Mouse (Mus musculus): ENCODE data around the gene Scml4.

The Scml4 gene

DNA sequence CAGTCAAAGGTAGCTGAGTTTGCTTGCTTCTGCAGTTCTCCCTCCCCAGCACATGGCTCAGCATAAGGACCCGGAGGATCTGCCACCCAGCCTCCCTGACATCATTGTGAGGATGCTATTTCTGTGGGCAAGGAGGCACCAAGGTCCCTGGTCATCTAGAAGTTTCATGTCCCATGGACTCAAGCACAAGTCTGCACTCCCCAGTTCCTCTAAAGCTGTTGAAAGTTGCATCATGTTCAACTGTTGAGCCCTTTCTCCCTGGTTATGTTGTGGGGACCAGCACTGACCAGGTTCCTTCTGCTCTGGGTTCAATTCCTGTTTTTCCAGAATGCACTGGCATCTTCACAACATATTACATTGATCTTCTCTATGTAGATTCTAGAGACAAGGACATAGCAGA is 42.9 kb downstream of the Scml4 start:
- DNase-seq (ENCODE audit: low spot score in 2 of 2), result no peak

DNA sequence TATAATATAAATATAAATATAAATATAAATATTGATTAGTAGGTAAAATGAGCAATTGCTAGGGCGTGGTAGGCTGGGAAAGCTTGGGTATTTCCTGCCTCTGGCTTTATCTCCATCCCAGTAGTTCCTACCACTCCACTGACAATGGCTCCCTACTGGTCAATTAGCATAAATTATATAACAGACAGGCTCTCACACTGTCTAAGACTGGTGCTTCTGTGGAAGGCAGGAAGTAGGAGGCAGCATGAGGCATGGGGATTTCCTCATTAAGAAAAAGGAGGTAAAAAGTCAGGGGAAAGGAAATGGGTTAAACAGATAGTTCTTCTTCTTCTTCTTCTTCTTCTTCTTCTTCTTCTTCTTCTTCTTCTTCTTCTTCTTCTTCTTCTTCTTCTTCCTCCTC is 48.4 kb downstream of the Scml4 start:
- no peak for DNase-seq (ENCODE audit: low spot score in 2 of 2)

DNA sequence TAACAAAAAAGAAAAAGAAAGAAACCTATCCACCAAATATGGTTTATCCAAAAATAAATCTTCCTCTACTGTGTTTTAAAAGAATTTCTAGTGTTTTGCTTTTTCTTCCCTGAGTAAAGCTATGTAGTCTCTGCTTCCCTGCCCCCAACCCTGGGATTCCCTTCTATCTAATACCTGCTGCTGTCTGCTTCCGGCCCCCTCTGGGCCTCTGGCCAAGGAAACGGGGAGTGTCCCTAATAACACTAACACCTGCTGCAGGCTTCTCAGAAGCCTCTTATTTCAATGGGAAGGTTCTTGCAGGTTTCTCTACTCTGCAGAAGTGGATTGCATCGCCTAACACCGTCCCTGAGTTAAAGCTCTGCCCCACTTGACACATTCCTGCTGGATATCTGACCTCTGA is 50.4 kb downstream of the Scml4 start:
- DNase-seq (ENCODE audit: low spot score in 2 of 2), result no peak

DNA sequence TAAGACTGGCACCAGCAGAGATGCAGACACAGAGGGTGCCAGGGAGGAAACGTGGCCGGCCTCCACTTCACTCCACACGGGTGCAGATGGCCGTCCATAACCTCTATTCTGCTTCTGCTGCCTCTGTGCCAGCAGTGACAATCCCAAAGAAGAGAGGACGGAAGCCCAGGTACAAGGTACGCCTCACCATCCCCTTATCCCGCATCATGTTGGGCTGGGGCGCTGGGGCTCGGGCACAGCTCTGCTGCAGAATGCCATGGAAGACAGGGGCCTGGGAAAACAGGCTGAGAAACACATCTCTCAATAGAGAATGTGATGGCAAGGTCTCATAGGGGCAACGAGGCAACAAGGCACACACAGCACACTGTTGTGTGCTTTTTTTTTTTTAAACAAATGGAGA is 51.9 kb downstream of the Scml4 start:
- DNase-seq (ENCODE audit: low spot score in 2 of 2), result no peak

DNA sequence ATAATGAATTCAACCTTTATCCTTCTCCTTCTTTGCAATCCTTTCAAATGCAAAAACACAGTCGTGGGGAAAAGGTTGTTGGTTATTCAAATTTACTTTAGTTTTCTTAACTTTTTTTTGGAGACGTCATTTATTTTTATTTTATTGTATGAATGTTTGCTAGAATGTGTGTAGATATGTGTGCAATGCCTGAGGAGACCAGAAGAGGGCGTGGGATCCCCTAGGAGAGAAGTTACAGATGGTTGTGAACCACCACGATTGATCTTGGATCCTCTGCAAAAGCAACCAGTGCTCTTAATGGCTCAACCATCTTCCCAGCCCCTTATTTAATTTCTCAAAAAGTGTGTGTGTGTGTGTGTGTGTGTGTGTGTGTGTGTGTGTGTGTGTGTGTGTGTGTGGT is 53.0 kb downstream of the Scml4 start:
- no peak for DNase-seq (ENCODE audit: low spot score in 2 of 2)

DNA sequence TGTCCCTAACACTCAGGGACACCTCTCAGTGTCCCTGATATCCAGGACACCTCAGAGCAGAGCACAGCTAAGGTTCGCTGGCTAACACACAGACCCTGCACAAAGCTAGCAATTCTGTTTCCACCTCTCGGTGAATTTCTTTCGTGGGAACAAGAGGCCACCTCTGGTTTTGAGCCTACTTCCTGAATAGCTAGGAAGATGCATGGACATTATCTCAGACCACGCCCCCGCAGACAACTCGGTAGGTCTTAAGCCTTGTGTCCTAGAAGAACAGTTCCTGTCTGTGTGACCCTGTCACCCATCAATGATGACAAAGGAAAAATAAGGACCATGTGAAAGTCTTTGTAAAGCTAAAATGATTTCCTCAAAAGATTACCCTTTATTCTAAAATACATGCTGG is 54.0 kb downstream of the Scml4 start:
- no peak for DNase-seq (ENCODE audit: low spot score in 2 of 2)

DNA sequence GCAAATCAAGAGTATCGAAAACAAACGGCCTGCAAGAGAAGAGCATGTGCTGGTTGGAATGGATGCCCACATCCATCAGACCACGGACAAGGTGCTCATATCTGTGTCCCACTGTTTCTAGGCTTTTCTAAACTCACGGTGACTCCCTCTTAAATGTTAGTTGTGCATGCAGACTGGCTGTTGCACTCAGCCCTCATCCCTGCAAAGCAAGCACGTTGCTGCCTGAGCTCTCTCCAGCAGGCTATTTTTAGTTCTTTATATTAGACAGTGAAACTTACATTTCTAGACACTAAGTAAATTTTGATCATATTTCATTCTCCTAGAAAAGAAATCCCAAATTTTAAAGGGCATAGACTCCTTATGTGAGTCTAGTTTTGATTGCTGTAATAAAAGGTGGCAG is 57.2 kb downstream of the Scml4 start:
- DNase-seq (ENCODE audit: low spot score in 2 of 2), result no peak

DNA sequence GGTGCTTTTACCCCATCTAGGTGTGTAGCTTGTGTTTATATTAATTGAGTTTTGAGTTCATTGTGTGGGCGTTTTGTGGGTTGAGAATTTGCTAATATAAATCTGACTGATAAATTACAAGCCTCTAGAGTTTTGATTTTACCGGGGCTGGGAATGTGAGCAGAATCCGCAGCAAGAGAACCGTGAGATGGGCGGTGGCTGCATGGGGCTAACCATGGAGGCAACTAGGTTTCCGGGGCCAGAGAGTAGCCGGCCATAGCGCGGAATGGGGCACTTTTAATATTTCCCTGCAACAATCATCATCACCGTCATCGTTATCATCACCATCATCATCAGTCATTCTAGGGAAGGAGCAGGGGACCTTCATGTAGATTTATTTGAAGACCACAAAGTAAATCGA is 59.6 kb downstream of the Scml4 start:
- DNase-seq (ENCODE audit: low spot score in 2 of 2), result no peak

DNA sequence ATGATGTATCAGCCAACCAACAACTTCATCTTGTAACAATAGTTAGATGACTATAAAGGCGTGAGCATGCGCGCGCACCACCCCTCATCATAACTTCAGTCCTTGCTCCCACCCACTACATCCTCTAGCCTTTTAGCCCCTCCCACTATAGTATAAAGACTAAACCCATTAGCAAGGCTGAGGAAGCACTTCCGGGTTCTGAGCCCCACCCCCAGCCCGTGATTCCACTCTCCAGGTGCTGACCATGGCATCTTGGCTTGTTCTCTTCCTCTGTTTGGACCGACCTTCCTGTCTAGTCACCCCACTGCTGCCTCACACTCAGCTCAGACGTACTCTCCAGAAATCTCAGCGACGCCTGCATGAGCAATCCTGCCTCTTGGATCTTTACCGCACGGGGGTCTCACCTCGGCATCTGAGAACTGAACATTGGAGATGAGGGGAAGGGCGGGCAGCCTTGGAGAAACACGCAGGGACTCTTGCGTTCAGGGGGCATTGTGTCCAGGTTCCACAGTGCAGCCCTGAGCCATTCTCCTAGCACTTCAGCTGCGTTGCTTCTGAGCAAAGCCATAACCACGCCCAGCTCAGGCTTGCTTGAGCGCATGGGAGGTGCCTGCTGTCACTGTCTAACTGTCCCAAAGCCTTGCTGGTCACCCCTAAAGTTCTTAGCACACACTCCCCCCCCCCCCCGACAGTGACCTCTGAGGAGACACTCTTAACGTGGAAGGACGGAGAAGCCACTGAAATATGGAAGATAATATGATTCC is 65.1 kb downstream of the Scml4 start:
- no peak for DNase-seq (ENCODE audit: low spot score in 2 of 2)

DNA sequence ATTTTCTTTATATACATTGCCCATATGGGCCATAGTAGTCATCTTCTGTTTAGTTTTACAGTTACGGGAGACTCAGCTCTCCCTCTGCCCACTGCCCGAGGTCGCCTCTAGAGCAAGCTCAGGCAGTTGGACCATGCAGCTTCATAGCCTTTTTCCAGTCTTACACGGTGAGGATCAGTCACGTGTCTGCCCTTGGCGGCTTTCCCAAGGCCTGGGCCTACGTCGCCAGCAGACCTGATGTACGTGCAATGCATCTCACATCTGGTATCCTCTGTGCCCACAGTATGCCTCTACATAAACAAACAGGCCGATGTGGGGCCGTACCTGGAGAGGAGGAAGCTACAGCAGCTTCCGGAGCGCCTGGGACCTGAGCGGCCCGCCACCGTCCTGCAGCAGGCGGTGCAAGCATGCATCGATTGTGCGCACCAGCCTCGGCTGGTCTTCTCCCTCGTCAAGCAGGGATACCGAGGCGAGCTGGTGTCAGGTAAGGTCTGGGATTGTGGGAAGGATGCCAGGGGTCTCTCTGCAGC is 70.0 kb downstream of the Scml4 start:
- no peak for DNase-seq (ENCODE audit: low spot score in 2 of 2)

DNA sequence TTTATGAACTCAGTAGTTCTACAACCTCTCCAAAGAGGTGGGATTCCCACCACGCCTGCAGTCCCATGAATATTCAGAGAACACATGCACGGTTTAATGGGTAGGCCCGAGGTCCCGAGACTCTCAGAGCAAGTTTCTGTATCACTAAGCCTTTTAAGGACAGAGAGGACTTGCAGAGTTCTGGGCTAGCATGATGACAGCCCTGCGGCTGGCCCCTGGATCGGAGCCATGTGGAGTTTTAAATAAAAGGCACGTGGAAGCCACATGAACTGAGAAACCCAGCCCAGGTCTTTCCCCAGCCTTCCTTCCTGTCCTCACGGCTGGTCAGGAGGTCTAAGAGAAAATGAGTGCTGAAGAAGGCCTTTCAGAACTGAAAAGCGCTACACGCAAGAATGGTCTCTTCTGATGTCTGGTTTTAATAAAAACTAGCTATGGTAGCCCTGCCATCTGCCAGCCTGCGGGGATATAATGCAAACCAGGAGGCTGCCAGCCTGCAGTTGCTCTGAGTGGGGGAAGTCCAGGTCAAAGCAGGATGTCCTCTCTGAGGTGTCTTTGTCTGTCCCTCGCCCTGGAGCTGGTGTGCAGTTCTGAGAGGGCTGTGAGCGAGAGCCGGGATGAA is 72.8 kb downstream of the Scml4 start:
- DNase-seq (ENCODE audit: low spot score in 2 of 2), result peak in 1 of 2 experiments; percentile 25

DNA sequence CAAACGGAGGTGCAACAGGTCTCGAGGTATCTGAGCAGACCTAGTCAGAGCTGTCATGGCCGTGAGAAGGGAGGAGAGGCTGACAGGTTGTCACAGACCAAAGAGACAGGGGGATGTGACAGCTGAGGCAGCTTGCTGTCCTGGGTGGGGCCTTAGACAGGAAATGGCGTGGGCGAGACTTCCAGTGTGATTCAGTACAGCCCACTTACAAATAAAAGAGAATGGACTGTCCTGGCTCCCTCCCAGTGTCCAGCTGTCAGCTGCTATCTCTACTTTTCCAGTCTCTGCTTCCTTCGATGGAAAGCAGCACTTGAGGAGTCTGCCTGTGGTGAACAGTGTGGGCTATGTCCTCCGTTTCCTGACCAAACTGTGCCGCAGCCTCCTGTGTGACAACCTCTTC is 74.5 kb downstream of the Scml4 start:
- DNase-seq (ENCODE audit: low spot score in 2 of 2), result peak; percentile 62 to 69

DNA sequence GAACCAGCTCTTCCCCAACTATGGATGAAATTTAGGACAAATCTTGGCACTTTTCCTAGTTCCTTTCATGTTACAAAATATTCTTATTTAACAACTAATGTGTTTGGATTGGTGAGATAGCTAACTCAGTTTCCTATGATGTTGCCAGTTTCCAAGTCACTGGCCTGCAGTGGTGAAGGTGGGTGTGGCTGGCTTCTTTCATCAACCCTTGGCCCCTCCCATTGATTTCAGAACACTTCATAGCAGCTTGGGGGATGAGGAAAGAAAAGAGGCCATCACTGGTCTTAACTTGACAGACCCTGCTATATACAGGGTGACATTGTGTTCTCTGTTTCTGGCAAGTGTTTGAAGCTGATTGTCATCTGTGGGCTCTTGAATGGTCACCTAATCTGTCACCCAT is 76.0 kb downstream of the Scml4 start:
- DNase-seq (ENCODE audit: low spot score in 2 of 2), result no peak

DNA sequence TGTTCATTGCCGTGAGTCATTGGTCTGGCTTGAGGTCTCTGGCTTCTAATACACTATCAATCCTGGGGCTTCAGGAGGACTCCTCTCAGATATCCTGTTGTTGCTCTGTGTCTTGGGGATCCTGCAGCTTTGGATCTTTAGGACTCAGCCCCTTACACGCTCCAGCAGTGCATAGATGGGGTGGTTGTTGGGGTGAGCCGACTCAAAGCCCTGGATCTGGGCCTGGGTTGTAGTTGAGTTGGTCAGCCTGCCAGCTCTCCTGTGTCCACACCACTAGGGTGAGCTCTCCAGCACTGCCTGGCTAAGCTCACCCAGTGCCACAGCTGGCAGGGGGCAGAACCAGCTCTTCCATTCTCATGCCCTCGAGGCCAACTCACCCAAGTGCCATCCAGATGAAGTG is 78.2 kb downstream of the Scml4 start:
- DNase-seq (ENCODE audit: low spot score in 2 of 2), result no peak

DNA sequence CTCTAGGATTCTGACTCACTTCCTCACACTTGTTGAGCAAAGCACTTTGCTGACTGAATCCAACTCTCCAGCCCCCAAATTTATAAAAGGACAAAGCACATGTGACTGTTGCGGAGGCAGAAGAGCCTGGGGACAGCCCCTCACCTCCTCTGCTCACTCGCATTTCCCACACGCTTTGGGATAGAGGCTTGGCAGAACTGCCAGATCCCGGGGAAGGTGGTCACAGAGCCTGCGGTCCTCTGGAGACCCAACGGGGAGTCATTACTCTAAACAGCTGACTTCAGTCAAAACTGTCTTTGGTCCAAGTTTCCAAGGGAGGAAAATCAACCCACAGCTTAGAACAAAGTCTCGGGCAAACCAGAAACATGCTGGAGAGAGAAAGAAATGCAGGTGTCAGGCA is 79.5 kb downstream of the Scml4 start:
- no peak for DNase-seq (ENCODE audit: low spot score in 2 of 2)

DNA sequence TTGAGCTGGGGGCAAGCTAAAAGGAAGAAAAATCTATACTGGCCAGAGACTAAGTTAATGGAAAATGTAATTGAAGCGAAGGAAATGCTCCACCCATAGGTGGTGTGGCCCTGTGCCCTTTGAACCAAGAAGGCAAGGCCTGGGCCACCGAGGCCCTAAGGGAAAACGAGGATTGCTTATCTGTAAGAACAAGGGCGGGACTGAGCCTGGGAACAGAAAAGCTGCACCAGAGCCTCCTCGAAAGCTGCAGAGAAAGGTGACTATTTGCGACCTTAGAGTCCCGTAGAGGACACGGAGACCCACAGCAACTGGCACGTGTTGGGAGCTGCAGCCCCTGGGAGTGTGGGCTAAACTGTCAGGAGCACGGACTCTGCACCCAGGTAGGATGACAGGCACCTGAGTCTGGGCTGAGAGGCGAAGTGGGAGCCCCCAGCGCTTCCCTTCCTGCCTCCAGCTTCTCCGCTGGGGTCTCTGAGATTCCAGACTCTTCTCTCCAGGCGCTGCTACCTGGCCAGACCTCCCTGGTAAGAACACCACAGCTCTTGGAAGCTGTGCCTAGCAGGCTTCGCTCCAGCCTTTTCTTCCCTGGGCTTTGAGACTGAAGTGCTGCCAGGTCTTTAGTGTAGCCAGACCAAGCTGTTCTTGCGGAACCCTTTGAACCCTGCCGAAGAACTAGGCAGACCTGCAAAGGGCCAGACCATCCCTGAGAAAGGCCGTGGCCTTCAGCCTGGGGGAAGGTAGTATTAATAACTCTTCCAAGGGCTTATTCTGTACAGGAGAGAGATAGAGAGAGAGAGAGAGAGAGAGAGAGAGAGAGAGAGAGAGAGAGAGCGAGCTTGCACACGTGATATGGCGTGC is 80.3 kb downstream of the Scml4 start:
- DNase-seq (ENCODE audit: low spot score in 2 of 2), result no peak

DNA sequence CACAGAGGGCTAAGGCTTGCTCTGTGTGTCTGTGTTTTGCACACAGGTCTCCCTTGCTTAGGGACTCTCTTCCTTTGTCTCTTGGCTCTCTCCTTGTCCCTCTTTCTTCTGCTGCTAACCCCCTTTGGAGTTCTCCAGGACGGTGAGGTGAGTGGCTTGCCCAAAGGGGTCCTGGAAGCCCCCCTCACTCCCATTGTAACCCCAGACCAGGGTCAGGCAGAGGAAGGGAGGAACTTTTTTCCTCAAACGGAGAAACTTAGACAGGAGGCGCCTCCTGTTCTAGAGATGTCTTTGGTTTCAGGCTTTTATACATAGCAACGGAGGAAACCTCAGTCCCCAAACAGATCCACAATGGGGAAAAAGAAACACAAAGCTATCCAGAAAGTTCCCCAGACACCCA is 81.1 kb downstream of the Scml4 start:
- no peak for DNase-seq (ENCODE audit: low spot score in 2 of 2)

DNA sequence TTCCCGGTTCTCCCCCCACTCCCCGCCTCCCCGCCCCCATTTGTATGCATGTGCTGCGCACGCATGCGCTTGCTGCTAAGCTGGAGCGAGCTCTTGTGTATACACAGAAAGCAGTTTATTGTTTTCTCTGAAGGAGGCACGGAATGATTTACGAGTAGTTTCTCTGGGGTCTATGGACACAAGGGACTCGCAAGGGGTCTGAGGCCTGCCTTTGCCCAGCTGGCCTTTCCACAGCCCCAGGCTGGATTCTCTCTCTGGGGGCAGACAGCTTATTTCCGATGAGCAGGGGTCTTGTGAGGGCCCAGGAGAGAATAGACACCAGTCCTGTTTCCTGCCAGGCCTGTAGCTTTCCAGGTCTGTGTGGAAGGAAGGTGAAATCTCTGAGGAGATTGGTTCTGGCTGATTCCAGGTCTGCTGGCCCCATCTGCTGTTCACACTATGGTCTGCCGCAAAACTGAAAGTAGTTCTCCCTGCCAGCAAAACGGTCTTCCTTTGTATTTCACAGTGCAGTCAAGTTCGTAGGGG is 81.6 kb downstream of the Scml4 start:
- DNase-seq (ENCODE audit: low spot score in 2 of 2), result peak in 1 of 2 experiments; percentile 70

DNA sequence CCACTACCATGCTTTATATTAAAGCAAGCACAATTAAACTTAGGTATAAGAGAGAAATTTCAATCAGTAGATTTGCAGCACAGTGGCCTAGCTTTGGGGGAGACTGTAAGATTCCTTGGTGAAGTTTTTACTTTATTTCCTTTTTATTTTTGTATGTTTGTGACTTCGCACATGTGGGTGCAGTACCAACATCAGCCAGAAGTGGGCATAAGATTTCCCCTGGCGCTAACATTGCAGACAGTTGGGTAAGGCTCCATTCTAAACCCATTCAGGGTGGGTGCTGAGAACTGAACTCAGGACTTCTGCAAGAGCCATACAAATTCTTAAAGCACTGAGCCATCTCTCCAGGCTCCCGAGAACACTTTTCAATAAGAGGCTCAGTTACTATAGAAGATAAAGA is 82.1 kb downstream of the Scml4 start:
- DNase-seq (ENCODE audit: low spot score in 2 of 2), result no peak

DNA sequence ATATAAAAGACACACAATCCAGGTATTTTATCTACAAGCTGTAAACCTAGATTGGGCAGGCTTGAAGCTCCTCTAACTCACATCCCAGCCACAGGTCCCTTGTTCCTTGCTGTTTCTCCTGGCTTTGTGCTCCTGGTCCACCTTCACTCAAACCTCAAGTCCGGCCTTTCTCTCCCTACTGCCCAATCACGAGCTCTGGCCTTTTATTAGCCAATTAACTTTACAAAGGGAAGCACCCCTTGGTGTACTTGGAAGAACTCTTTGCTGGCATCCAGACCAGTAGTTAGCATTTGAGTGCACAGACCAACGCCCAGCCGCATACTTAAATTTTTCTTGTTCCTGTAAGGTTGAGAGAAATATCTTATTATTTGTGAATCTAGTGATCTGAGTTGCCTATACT is 85.1 kb downstream of the Scml4 start:
- no peak for DNase-seq (ENCODE audit: low spot score in 2 of 2)

DNA sequence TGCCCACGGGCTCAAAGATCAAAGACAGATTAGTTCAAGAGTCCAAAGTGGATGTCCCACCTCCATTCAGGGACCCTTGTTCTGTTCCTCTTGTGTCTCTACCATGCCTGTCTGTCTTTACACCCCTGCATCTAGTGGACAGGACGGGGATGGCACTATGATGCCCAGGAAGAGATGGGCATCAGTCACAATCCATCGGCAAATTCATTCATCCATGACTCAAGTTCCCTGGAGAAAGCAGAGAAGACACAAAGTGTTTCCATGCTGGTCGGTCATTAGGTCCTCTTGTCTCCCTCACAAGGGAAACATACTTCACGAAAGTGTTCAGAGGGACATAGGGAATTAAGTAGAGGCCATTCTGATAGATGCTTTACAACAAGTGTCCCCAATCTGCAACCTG is 87.2 kb downstream of the Scml4 start:
- DNase-seq (ENCODE audit: low spot score in 2 of 2), result no peak

DNA sequence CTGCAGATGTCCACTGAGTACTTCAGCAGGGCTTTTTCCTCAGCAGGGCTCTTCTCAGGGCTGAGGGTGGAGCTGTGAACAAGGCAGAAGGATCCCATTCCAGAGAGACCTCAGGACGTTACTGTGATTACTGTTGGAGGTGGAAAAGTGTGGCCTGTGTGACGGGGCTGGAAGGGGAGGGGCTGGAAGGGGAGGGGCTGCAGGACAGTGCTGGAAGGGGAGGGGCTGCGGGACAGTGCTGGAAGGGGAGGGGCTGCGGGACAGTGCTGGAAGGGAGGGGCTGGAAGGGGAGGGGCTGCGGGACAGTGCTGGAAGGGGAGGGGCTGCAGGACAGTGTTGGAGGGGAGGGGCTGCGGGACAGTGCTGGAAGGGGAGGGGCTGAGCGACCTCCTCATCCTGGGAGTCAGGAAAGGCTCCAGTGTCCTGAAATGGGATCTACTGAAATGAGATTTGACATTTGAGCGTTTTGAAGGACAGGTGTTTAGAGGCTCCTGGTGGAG is 90.1 kb downstream of the Scml4 start:
- DNase-seq (ENCODE audit: low spot score in 2 of 2), result no peak
